Mouse (Mus musculus) embryonic facial prominence, embryonic 13.5 days (tissue): ENCODE measurements around the gene Lysmd1. TPM values are rescaled to one million over a fixed set of nuclear protein-coding genes. Genes with fewer than 3 reads are reported as not detected.
A peak's percentile ranks its signal among the peaks of the same experiment; 100 is the strongest.

Experiments
- ATAC-seq: fragments of 200-750 bp; cut with Nextera tagmentation; 2 replicates; pipeline ENCODE4 v1.8.0; 2017; ENCODE audit warnings: low read depth; ENCODE audit not compliant: insufficient number of reproducible peaks, insufficient read depth, low FRiP score, low TSS enrichment
- H3K27ac ChIP-seq: fragments of 300-500 bp; sonication (generic); 2 replicates; pipeline ENCODE4 v1.5.1; 2015; ENCODE audit warnings: moderate library complexity, mild to moderate bottlenecking, inconsistent platforms
- H3K27me3 ChIP-seq: fragments of 300-500 bp; sonication (generic); 2 replicates; pipeline ENCODE4 v1.6.1; 2015; ENCODE audit warnings: mild to moderate bottlenecking, inconsistent platforms
- H3K36me3 ChIP-seq: fragments of 300-500 bp; sonication (generic); 2 replicates; pipeline ENCODE4 v1.6.1; 2015; ENCODE audit warnings: mild to moderate bottlenecking, inconsistent platforms
- H3K4me1 ChIP-seq: fragments of 300-500 bp; sonication (generic); 2 replicates; pipeline ENCODE4 v1.6.1; 2015; ENCODE audit warnings: inconsistent platforms
- H3K4me2 ChIP-seq: fragments of 300-500 bp; sonication (generic); 2 replicates; pipeline ENCODE4 v1.6.1; 2015; ENCODE audit warnings: moderate library complexity, mild to moderate bottlenecking, inconsistent platforms
- H3K4me3 ChIP-seq: fragments of 300-500 bp; sonication (generic); 2 replicates; pipeline ENCODE4 v1.5.1; 2015; ENCODE audit warnings: mild to moderate bottlenecking, inconsistent platforms
- H3K9ac ChIP-seq: fragments of 300-500 bp; sonication (generic); 2 replicates; pipeline ENCODE4 v1.6.1; 2015; ENCODE audit warnings: mild to moderate bottlenecking, inconsistent platforms
- H3K9me3 ChIP-seq: fragments of 300-500 bp; sonication (generic); 2 replicates; pipeline ENCODE4 v1.6.1; 2016; ENCODE audit warnings: inconsistent platforms
- WGBS: fragments of 180-500 bp; shearing (Covaris S2); methylation state at CpG from one replicate; pipeline ENCODE4 v1.1.7; 2015; ENCODE audit warnings: mixed read lengths; 5-methylcytosine and 5-hydroxymethylcytosine counted together
- polyA plus RNA-seq: library from polyadenylated mRNA; unstranded; fragments of >200 nt; fragmentation: Nextera tagmentation; extraction: Ambion mirVana; gene quantifications from 2 replicates; pipeline ENCODE4 v1.2.1, GENCODE M21; 2015

The Lysmd1 gene
- polyA plus RNA-seq, 1 experiment from 2014 or later: 19.3 TPM

GRCm38 (mm10) chr3:95140289-95140595 is 6.4 kb downstream of the Lysmd1 start:
- H3K27ac ChIP-seq: no peak overlapping the region
- no peak for ATAC-seq
- H3K36me3 ChIP-seq: peaks cover 32% of the 10 kb centered on the region
- no peak overlapping the region for H3K4me3 ChIP-seq
- H3K4me1 ChIP-seq: peaks cover 9% of the 10 kb centered on the region
- WGBS: 69% methylated on average over 18 of the region's 18 CpGs
- no peaks in the 10 kb centered on the region for H3K9me3 ChIP-seq
- H3K27me3 ChIP-seq: no peaks in the 10 kb centered on the region
- no peak overlapping the region for H3K4me2 ChIP-seq
- H3K9ac ChIP-seq: no peak overlapping the region

- Histone ChIP-seq H3K36me3 (peaks cover 32% of the 10 kb centered on the region), H3K4me2 (no peak overlapping the region), H3K27ac (no peak overlapping the region), H3K9ac (no peak overlapping the region), H3K4me3 (no peak overlapping the region), H3K4me1 (peaks cover 3% of the 10 kb centered on the region), H3K27me3 (no peaks in the 10 kb centered on the region), H3K9me3 (no peaks in the 10 kb centered on the region)
- 89% methylated on average over 6 of the region's 6 CpGs for WGBS
- no peak for ATAC-seq
Measured at GRCm38 (mm10) chr3:95140795-95141194, 6.9 kb downstream of the Lysmd1 start.

GRCm38 (mm10) chr3:95141474-95141873 is 7.6 kb downstream of the Lysmd1 start:
- H3K9me3 ChIP-seq: no peaks in the 10 kb centered on the region
- H3K9ac ChIP-seq: no peak overlapping the region
- WGBS: 94% methylated on average over 9 of the region's 9 CpGs
- H3K27ac ChIP-seq: no peak overlapping the region
- no peaks in the 10 kb centered on the region; the same call in 1 of the 2 replicates for H3K4me1 ChIP-seq
- no peak overlapping the region for H3K4me2 ChIP-seq
- H3K36me3 ChIP-seq: peaks cover 32% of the 10 kb centered on the region
- no peak for ATAC-seq
- H3K27me3 ChIP-seq: no peaks in the 10 kb centered on the region
- no peak overlapping the region for H3K4me3 ChIP-seq

GRCm38 (mm10) chr3:95141952-95142616 is 8.2 kb downstream of the Lysmd1 start, which contains the start of gene Tnfaip8l2:
Tnfaip8l2 (minus strand) TSS chr3:95142360.
- no peak within 1 kb of the TSS for H3K4me3 ChIP-seq
- H3K27ac ChIP-seq: no peak within 1 kb of the TSS
- no peak for ATAC-seq
- no peak within 1 kb of the TSS for H3K4me2 ChIP-seq
- no peaks in the 10 kb centered on the region for H3K4me1 ChIP-seq
- no peak within 1 kb of the TSS for H3K9ac ChIP-seq
- 81% methylated on average over 10 of the region's 10 CpGs for WGBS
- H3K9me3 ChIP-seq: no peaks in the 10 kb centered on the region
- no peaks in the 10 kb centered on the region for H3K27me3 ChIP-seq
- H3K36me3 ChIP-seq: peaks cover 32% of the 10 kb centered on the region

GRCm38 (mm10) chr3:95142617-95143011 is 8.7 kb downstream of the Lysmd1 start:
- WGBS: 10% methylated on average over 5 of the region's 5 CpGs
- H3K27me3 ChIP-seq: no peaks in the 10 kb centered on the region
- no peak for ATAC-seq
- H3K4me3 ChIP-seq: no peak overlapping the region
- no peak overlapping the region for H3K27ac ChIP-seq
- no peak overlapping the region for H3K4me2 ChIP-seq
- H3K4me1 ChIP-seq: no peaks in the 10 kb centered on the region
- H3K9ac ChIP-seq: no peak overlapping the region
- no peaks in the 10 kb centered on the region for H3K9me3 ChIP-seq
- peaks cover 32% of the 10 kb centered on the region for H3K36me3 ChIP-seq

- Histone ChIP-seq H3K4me1 (no peaks in the 10 kb centered on the region), H3K4me2 (no peak overlapping the region), H3K9ac (no peak overlapping the region), H3K27ac (no peak overlapping the region), H3K9me3 (no peaks in the 10 kb centered on the region), H3K27me3 (no peaks in the 10 kb centered on the region), H3K4me3 (no peak overlapping the region), H3K36me3 (no peaks in the 10 kb centered on the region)
- WGBS: 52% methylated on average over 3 of the region's 3 CpGs
- ATAC-seq: no peak
Measured at GRCm38 (mm10) chr3:95147924-95148323, 14.0 kb downstream of the Lysmd1 start.

GRCm38 (mm10) chr3:95153874-95154273 is 20.0 kb downstream of the Lysmd1 start:
- H3K4me3 ChIP-seq: no peak overlapping the region
- no peak overlapping the region for H3K27ac ChIP-seq
- no peak overlapping the region for H3K9ac ChIP-seq
- 54% methylated on average over 4 of the region's 4 CpGs for WGBS
- H3K4me1 ChIP-seq: no peaks in the 10 kb centered on the region
- H3K36me3 ChIP-seq: no peaks in the 10 kb centered on the region
- ATAC-seq: no peak
- H3K4me2 ChIP-seq: no peak overlapping the region
- peaks cover 2% of the 10 kb centered on the region; the same call in 1 of the 2 replicates for H3K27me3 ChIP-seq
- H3K9me3 ChIP-seq: no peaks in the 10 kb centered on the region

- Histone ChIP-seq H3K4me2 (peak overlapping the region; percentile 76), H3K4me3 (peak overlapping the region; percentile 89), H3K27ac (peak overlapping the region; percentile 22; the same call in 1 of the 2 replicates), H3K9ac (peak overlapping the region; percentile 84), H3K27me3 (peaks cover 6% of the 10 kb centered on the region; the same call in 1 of the 2 replicates), H3K4me1 (peaks cover 32% of the 10 kb centered on the region), H3K36me3 (peaks cover 5% of the 10 kb centered on the region), H3K9me3 (no peaks in the 10 kb centered on the region)
- 13% methylated on average over 8 of the region's 8 CpGs for WGBS
- ATAC-seq: no peak
Measured at GRCm38 (mm10) chr3:95159511-95159986, 25.7 kb downstream of the Lysmd1 start.

DNA sequence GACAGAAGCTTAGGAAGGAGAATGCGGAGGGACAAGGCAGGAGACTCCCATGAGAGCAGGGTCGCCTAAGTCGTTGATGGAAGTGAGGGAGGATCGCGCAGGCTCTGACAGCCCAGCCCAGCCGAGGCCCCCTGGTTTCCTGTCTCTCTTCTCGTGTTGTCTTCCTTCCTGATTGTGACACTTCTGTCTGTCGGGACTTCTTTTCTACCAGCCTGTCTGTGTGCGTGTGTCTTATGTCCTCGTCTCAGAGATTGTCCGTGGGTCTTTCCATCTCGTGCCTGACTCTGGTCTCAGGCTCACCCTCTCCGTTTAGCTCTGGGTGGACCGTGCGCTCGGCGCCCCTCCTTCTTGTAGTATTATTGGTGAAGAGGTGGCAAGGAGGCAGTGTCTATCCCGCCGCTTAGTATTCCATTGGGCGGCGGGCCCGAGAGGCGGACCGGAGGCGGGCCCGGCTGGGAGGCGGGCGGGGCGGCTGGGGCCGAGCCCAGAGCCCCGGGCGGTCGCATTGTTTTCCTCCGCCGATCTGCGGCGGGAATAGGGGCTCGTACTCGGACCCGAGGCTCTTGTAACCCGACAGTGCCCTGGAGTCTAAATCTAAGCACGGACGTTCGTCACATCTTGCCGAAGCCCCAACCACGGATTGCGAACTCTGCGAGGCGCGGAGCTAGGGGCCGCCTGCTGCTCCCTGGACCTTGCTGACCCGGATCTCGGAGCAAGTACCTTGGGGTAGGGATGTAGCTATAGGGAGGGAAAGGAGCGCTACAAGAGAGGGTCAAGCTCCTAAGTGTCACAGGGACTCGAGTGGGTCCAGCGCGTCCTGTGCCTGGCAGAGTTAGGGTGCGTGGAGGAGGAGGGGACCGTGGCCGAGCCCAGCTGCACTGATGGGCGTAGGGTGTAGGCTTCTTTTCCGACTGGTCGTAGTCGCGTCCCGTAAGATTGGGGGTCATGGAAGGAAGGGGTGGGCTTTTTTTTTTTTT is 26.4 kb downstream of the Lysmd1 start, which contains the start of gene Sema6c:
Gene Sema6c (plus strand): TSS at position 471 of the 977 bp plus-strand sequence.
- under 1% methylated on average over 65 of the region's 66 CpGs for WGBS

GRCm38 (mm10) chr3:95161041-95161551 is 27.2 kb downstream of the Lysmd1 start:
- Histone ChIP-seq H3K4me2 (peak overlapping the region; percentile 76), H3K27ac (peak overlapping the region; percentile 45; the same call in 1 of the 2 replicates), H3K9ac (peak overlapping the region; percentile 84), H3K27me3 (peaks cover 6% of the 10 kb centered on the region; the same call in 1 of the 2 replicates), H3K36me3 (peaks cover 19% of the 10 kb centered on the region), H3K9me3 (no peaks in the 10 kb centered on the region; the same call in 1 of the 2 replicates), H3K4me3 (peak overlapping the region; percentile 89), H3K4me1 (peaks cover 32% of the 10 kb centered on the region)
- WGBS: under 1% methylated on average over 30 of the region's 30 CpGs
- ATAC-seq: 0 out of 2 replicates have a peak, but pooled peaks have one; percentile 8

More for the DNA sequence above, 26.4 kb downstream of the Lysmd1 start, which contains the start of gene Sema6c:
- Histone ChIP-seq H3K27ac (peak within 1 kb of the TSS; percentile 45; the same call in 1 of the 2 replicates), H3K27me3 (peaks cover 6% of the 10 kb centered on the region; the same call in 1 of the 2 replicates), H3K36me3 (peaks cover 12% of the 10 kb centered on the region), H3K4me1 (peaks cover 32% of the 10 kb centered on the region), H3K4me2 (peak within 1 kb of the TSS; percentile 76), H3K4me3 (peak within 1 kb of the TSS; percentile 89), H3K9ac (peak within 1 kb of the TSS; percentile 84), H3K9me3 (no peaks in the 10 kb centered on the region)
- ATAC-seq: peak; percentile 95
